Mouse (Mus musculus) heart, postnatal 0 days (tissue): ENCODE results near the gene Dennd6b.

Experiments
- CTCF ChIP-seq: IDR thresholded peaks from 2 replicates; pipeline ENCODE4 v1.5.1; 2016; ENCODE audit warnings: antibody characterized with exemption, control low read depth, low read depth
- EP300 ChIP-seq: IDR thresholded peaks from 2 replicates; pipeline ENCODE4 v1.6.1; 2016; ENCODE audit warnings: antibody characterized with exemption, low read depth

DNA sequence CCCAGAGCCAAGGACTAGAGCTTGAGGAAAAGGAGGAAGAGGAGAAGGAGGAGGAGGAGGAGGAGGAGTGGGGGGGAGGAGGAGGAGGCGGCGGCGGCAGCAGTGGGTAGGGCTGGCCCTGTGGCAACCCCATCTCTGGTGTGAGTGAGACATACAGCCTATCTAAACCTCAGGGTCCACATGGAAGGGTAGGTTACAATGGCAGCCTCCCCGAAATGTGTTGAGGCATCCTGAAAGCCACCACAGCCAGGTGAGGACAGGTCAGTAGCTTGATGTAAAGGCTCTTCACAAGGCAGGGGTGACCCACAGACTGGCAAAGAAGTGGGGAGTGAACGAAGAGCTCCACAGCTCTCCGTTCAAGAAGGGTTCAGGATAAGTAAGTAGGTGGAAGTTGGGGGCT lies 57.8 kb downstream of the Dennd6b start:
- no peak for TF ChIP-seq EP300
- TF ChIP-seq CTCF = no peak
